Mouse (Mus musculus): ENCODE results near the gene Myo6. TPM values are rescaled to one million over a fixed set of nuclear protein-coding genes. Genes with fewer than 3 reads are reported as not detected.

Gene Myo6
- total and polyA plus RNA-seq, 3 experiments: 1.2 to 1.6 TPM; not detected in 1

- H3K36me3 ChIP-seq (ENCODE audit: control insufficient read depth in 1 of 2, insufficient read depth in 2 of 2, low read length in 2 of 2): no peaks in the 10 kb centered on the region
Observed at GRCm38 (mm10) chr9:80192324-80192723, 27.5 kb downstream of the Myo6 start.

DNA sequence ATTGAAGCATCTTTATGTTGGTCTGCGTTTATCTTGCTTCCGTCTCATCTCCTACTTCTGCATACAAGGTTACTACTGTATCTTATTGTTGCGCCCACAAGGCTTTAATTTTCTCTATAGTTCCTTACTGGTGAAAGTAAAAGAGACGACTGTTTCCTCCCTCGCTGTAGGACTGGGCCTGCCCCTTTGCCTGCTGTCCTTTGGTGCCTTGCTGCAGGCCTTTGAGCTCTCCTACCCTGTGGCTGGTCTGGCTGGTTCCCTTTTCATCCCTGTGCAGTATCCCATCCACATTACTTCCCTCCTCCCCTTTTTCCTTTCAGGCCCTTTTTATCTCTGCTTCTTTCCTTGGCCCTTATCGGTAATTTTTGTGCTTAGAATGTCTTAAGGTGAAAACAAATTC, 29.6 kb downstream of the Myo6 start:
- Histone ChIP-seq H3K4me3 (ENCODE audit: control insufficient read depth in 1 of 2, insufficient read depth in 1 of 2, low read depth in 2 of 2, low read length in 2 of 2) (no peak overlapping the region), H3K4me1 (ENCODE audit: control insufficient read depth in 1 of 2, insufficient read depth in 2 of 2, low read length in 2 of 2) (no peaks in the 10 kb centered on the region), H3K9ac (ENCODE audit: control insufficient read depth, low read depth, low read length, poor library complexity, severe bottlenecking) (no peak overlapping the region), H3K27me3 (ENCODE audit: control insufficient read depth in 1 of 2, insufficient read depth in 2 of 2, low read length in 2 of 2) (no peaks in the 10 kb centered on the region; a peak in 1 of 4 replicates), H3K36me3 (ENCODE audit: control insufficient read depth in 1 of 2, insufficient read depth in 2 of 2, low read length in 2 of 2) (no peaks in the 10 kb centered on the region), H3K79me2 (ENCODE audit: control insufficient read depth, insufficient read depth, low read length, poor library complexity) (no peaks in the 10 kb centered on the region), H3K9me3 (replicated peaks; ENCODE audit: insufficient read depth, low read length) (no peaks in the 10 kb centered on the region), H3K27ac (ENCODE audit: control insufficient read depth, low read depth, low read length) (no peak overlapping the region)
- no peak for DNase-seq (ENCODE audit: low read depth, low spot score)
- no peak for TF ChIP-seq HCFC1 (IDR thresholded peaks at IDR 0.05; ENCODE audit: low read depth, low read length)
- TF ChIP-seq NELFE (IDR thresholded peaks at IDR 0.05; ENCODE audit: low read depth, low read length): no peak
- no peak for TF ChIP-seq NRF1 (IDR thresholded peaks at IDR 0.05; ENCODE audit: insufficient read depth, low read depth, low read length, poor library complexity, severe bottlenecking)
- no peak for TF ChIP-seq MXI1 (IDR thresholded peaks at IDR 0.05; ENCODE audit: low read depth, low read length)
- TF ChIP-seq ETS1 (IDR thresholded peaks at IDR 0.05; ENCODE audit: low read depth, low read length): no peak
- no peak for TF ChIP-seq MYC (IDR thresholded peaks at IDR 0.05; ENCODE audit: low read depth, low read length)
- no peak for TF ChIP-seq USF2 (IDR thresholded peaks at IDR 0.05; ENCODE audit: borderline replicate concordance in 1 of 2, insufficient read depth in 1 of 2, low read depth in 1 of 2, low read length in 2 of 2)
- TF ChIP-seq BHLHE40 (IDR thresholded peaks at IDR 0.05; ENCODE audit: borderline replicate concordance, low read depth, low read length): no peak
- TF ChIP-seq CTCF (IDR thresholded peaks at IDR 0.05 in 2 of 3, conservative IDR thresholded peaks at IDR 0.05 in 1 of 3; ENCODE audit: control insufficient read depth in 1 of 3, insufficient read depth in 1 of 3, low read depth in 2 of 3, low read length in 3 of 3, poor library complexity in 1 of 3, severe bottlenecking in 1 of 3): no peak
- TF ChIP-seq ZNF384 (IDR thresholded peaks at IDR 0.05; ENCODE audit: low read depth, low read length): no peak
- TF ChIP-seq EP300 (IDR thresholded peaks at IDR 0.05; ENCODE audit: low read depth in 1 of 2, low read length in 2 of 2): no peak
- no peak for TF ChIP-seq MAFK (IDR thresholded peaks at IDR 0.05; ENCODE audit: borderline replicate concordance, low read depth, low read length)

More at GRCm38 (mm10) chr9:80192324-80192723, 27.5 kb downstream of the Myo6 start:
- Histone ChIP-seq H3K27me3 (ENCODE audit: control insufficient read depth in 1 of 2, insufficient read depth in 2 of 2, low read length in 2 of 2) (no peaks in the 10 kb centered on the region; a peak in 1 of 4 replicates), H3K4me1 (ENCODE audit: control insufficient read depth in 1 of 2, insufficient read depth in 2 of 2, low read length in 2 of 2) (no peaks in the 10 kb centered on the region), H3K27ac (ENCODE audit: control insufficient read depth, low read depth, low read length) (no peak overlapping the region), H3K79me2 (ENCODE audit: control insufficient read depth, insufficient read depth, low read length, poor library complexity) (no peaks in the 10 kb centered on the region), H3K4me3 (ENCODE audit: control insufficient read depth in 1 of 2, insufficient read depth in 1 of 2, low read depth in 2 of 2, low read length in 2 of 2) (no peak overlapping the region), H3K9me3 (replicated peaks; ENCODE audit: insufficient read depth, low read length) (no peaks in the 10 kb centered on the region), H3K9ac (ENCODE audit: control insufficient read depth, low read depth, low read length, poor library complexity, severe bottlenecking) (no peak overlapping the region)
- no peak for DNase-seq (ENCODE audit: low read depth, low spot score)
- TF ChIP-seq EP300 (IDR thresholded peaks at IDR 0.05; ENCODE audit: low read depth in 1 of 2, low read length in 2 of 2): no peak
- TF ChIP-seq SMC3 (IDR thresholded peaks at IDR 0.05; ENCODE audit: low read depth, low read length): no peak
- TF ChIP-seq BHLHE40 (IDR thresholded peaks at IDR 0.05; ENCODE audit: borderline replicate concordance, low read depth, low read length): no peak

GRCm38 (mm10) chr9:80196161-80196560, 31.3 kb downstream of the Myo6 start:
- DNase-seq (ENCODE audit: low read depth, low spot score): no peak
- no peak overlapping the region for H3K4me3 ChIP-seq (ENCODE audit: control insufficient read depth in 1 of 2, insufficient read depth in 1 of 2, low read depth in 2 of 2, low read length in 2 of 2)

More at GRCm38 (mm10) chr9:80196161-80196560, 31.3 kb downstream of the Myo6 start:
- H3K36me3 ChIP-seq (ENCODE audit: control insufficient read depth in 1 of 2, insufficient read depth in 2 of 2, low read length in 2 of 2): no peaks in the 10 kb centered on the region
- no peaks in the 10 kb centered on the region for H3K9me3 ChIP-seq (replicated peaks; ENCODE audit: insufficient read depth, low read length)
- H3K79me2 ChIP-seq (ENCODE audit: control insufficient read depth, insufficient read depth, low read length, poor library complexity): no peaks in the 10 kb centered on the region
- no peak overlapping the region for H3K27ac ChIP-seq (ENCODE audit: control insufficient read depth, low read depth, low read length)
- no peaks in the 10 kb centered on the region; a peak in 1 of 4 replicates for H3K27me3 ChIP-seq (ENCODE audit: control insufficient read depth in 1 of 2, insufficient read depth in 2 of 2, low read length in 2 of 2)
- no peak for TF ChIP-seq MAFK (IDR thresholded peaks at IDR 0.05; ENCODE audit: borderline replicate concordance, low read depth, low read length)
- TF ChIP-seq ZC3H11A (IDR thresholded peaks at IDR 0.05; ENCODE audit: low read depth, low read length): no peak
- no peak for TF ChIP-seq USF2 (IDR thresholded peaks at IDR 0.05; ENCODE audit: borderline replicate concordance in 1 of 2, insufficient read depth in 1 of 2, low read depth in 1 of 2, low read length in 2 of 2)
- TF ChIP-seq TCF12 (IDR thresholded peaks at IDR 0.05; ENCODE audit: low read depth, low read length): no peak
- TF ChIP-seq GATA1 (IDR thresholded peaks at IDR 0.05; ENCODE audit: low read depth, low read length): no peak
- TF ChIP-seq ZNF384 (IDR thresholded peaks at IDR 0.05; ENCODE audit: low read depth, low read length): no peak
- no peak for TF ChIP-seq JUND (IDR thresholded peaks at IDR 0.05; ENCODE audit: low read depth, low read length)
- TF ChIP-seq ETS1 (IDR thresholded peaks at IDR 0.05; ENCODE audit: low read depth, low read length): no peak
- TF ChIP-seq MEF2A (IDR thresholded peaks at IDR 0.05; ENCODE audit: extremely low read depth, insufficient replicate concordance, low read depth, low read length, poor library complexity, severe bottlenecking): no peak
- no peak for TF ChIP-seq CTCF (IDR thresholded peaks at IDR 0.05 in 2 of 3, conservative IDR thresholded peaks at IDR 0.05 in 1 of 3; ENCODE audit: control insufficient read depth in 1 of 3, insufficient read depth in 1 of 3, low read depth in 2 of 3, low read length in 3 of 3, poor library complexity in 1 of 3, severe bottlenecking in 1 of 3)
- no peak for TF ChIP-seq MAZ (IDR thresholded peaks at IDR 0.05; ENCODE audit: low read depth, low read length)
- TF ChIP-seq USF1 (IDR thresholded peaks at IDR 0.05; ENCODE audit: low read depth, low read length): no peak
- no peak for TF ChIP-seq NRF1 (IDR thresholded peaks at IDR 0.05; ENCODE audit: insufficient read depth, low read depth, low read length, poor library complexity, severe bottlenecking)
- TF ChIP-seq TAL1 (IDR thresholded peaks at IDR 0.05; ENCODE audit: low read length): no peak
- H3K4me1 ChIP-seq (ENCODE audit: control insufficient read depth in 1 of 2, insufficient read depth in 2 of 2, low read length in 2 of 2): no peaks in the 10 kb centered on the region
- H3K9ac ChIP-seq (ENCODE audit: control insufficient read depth, low read depth, low read length, poor library complexity, severe bottlenecking): no peak overlapping the region

All from MEL (cell line).